Mouse (Mus musculus): ENCODE measurements around the gene Psmd5.

- TF ChIP-seq FLI1 (IDR thresholded peaks at IDR 0.05; ENCODE audit: low read length) (no peak), GATA1 (IDR thresholded peaks at IDR 0.05; ENCODE audit: borderline replicate concordance, low read length) (no peak)
Observed at GRCm38 (mm10) chr2:34805364-34805950, 69.3 kb downstream of the Psmd5 start.
